Mouse (Mus musculus) midbrain, embryonic 12.5 days (tissue): Measurements from ENCODE around the gene Olfr1357. TPM values are rescaled to one million over a fixed set of nuclear protein-coding genes. Genes with fewer than 3 reads are reported as not detected.

Source experiments
- ATAC-seq: fragments of 200-750 bp; cut with Nextera tagmentation; 2 replicates; pipeline ENCODE4 v1.8.0; 2017; ENCODE audit warnings: low read depth, moderate TSS enrichment, moderate library complexity; ENCODE audit not compliant: low FRiP score
- H3K27ac ChIP-seq: fragments of 300-500 bp; sonication (generic); replicated peaks from 2 replicates; pipeline ENCODE4 v1.5.1; 2016; ENCODE audit warnings: mild to moderate bottlenecking
- H3K27me3 ChIP-seq: fragments of 300-500 bp; sonication (generic); 2 replicates; pipeline ENCODE4 v1.6.1; 2016; ENCODE audit warnings: mild to moderate bottlenecking
- H3K36me3 ChIP-seq: fragments of 300-500 bp; sonication (generic); 2 replicates; pipeline ENCODE4 v1.6.1; 2016
- H3K4me1 ChIP-seq: fragments of 300-500 bp; sonication (generic); 2 replicates; pipeline ENCODE4 v1.6.1; 2016
- H3K4me2 ChIP-seq: fragments of 300-500 bp; sonication (generic); replicated peaks from 2 replicates; pipeline ENCODE4 v1.6.1; 2016; ENCODE audit warnings: mild to moderate bottlenecking, moderate library complexity
- H3K4me3 ChIP-seq: fragments of 300-500 bp; sonication (generic); 2 replicates; pipeline ENCODE4 v1.5.1; 2016; ENCODE audit warnings: mild to moderate bottlenecking
- H3K9ac ChIP-seq: fragments of 300-500 bp; sonication (generic); replicated peaks from 2 replicates; pipeline ENCODE4 v1.6.1; 2016; ENCODE audit warnings: mild to moderate bottlenecking, moderate library complexity
- H3K9me3 ChIP-seq: fragments of 300-500 bp; sonication (generic); 2 replicates; pipeline ENCODE4 v1.6.1; 2016; ENCODE audit warnings: mild to moderate bottlenecking
- WGBS: fragments of 180-500 bp; shearing (Covaris S2); methylation state at CpG from one replicate; pipeline ENCODE4 v1.1.7; 2016; 5-methylcytosine and 5-hydroxymethylcytosine counted together
- polyA plus RNA-seq: library from polyadenylated mRNA; unstranded; fragments of >200 nt; fragmentation: Nextera tagmentation; extraction: Ambion mirVana; gene quantifications from 2 replicates; pipeline ENCODE4 v1.2.1, GENCODE M21; 2016

Gene Olfr1357
- polyA plus RNA-seq, 1 experiment from 2014 or later: not detected

- no peak for ATAC-seq
- H3K4me2 ChIP-seq: no peak overlapping the region
- WGBS: 90% methylated on average over 4 of the region's 4 CpGs
- H3K4me3 ChIP-seq: no peak overlapping the region
- no peak overlapping the region for H3K9ac ChIP-seq
- H3K36me3 ChIP-seq: no peaks in the 10 kb centered on the region
- no peaks in the 10 kb centered on the region for H3K9me3 ChIP-seq
- no peaks in the 10 kb centered on the region; the same call in 1 of the 2 replicates for H3K27me3 ChIP-seq
- H3K4me1 ChIP-seq: 0 out of 2 replicates have a peak, but pooled peaks cover 10% of the 10 kb centered on the region
- H3K27ac ChIP-seq: no peak overlapping the region
These were observed 25.0 kb downstream of the Olfr1357 start for GRCm38 (mm10) chr10:78592856-78593379.

GRCm38 (mm10) chr10:78591406-78592328, 26.2 kb downstream of the Olfr1357 start, which contains the start of gene Syde1:
TSS of gene Syde1 (minus strand) at chr10:78591964.
- Histone ChIP-seq H3K4me3 (peak within 1 kb of the TSS; percentile 60), H3K9me3 (no peaks in the 10 kb centered on the region), H3K9ac (peak within 1 kb of the TSS; percentile 68), H3K4me2 (peak within 1 kb of the TSS; percentile 84), H3K27me3 (no peaks in the 10 kb centered on the region; the same call in 1 of the 2 replicates), H3K36me3 (peaks cover 10% of the 10 kb centered on the region), H3K4me1 (0 out of 2 replicates have a peak, but pooled peaks cover 10% of the 10 kb centered on the region), H3K27ac (peak within 1 kb of the TSS; percentile 15; the same call in 1 of the 2 replicates)
- 5% methylated on average over 42 of the region's 54 CpGs for WGBS
- ATAC-seq: peak; percentile 75

GRCm38 (mm10) chr10:78590744-78591143, 27.1 kb downstream of the Olfr1357 start:
- Histone ChIP-seq H3K36me3 (peaks cover 15% of the 10 kb centered on the region), H3K9me3 (no peaks in the 10 kb centered on the region), H3K27me3 (no peaks in the 10 kb centered on the region; the same call in 1 of the 2 replicates), H3K9ac (peak overlapping the region; percentile 68; the same call in 1 of the 2 replicates), H3K4me1 (0 out of 2 replicates have a peak, but pooled peaks cover 10% of the 10 kb centered on the region), H3K4me3 (peak overlapping the region; percentile 60), H3K27ac (no peak overlapping the region; the same call in 1 of the 2 replicates), H3K4me2 (peak overlapping the region; percentile 84)
- 54% methylated on average over 9 of the region's 9 CpGs for WGBS
- ATAC-seq: 0 out of 2 replicates have a peak, but pooled peaks have one; percentile 10

GRCm38 (mm10) chr10:78589901-78590300, 28.0 kb downstream of the Olfr1357 start:
- ATAC-seq: no peak
- no peak overlapping the region for H3K27ac ChIP-seq

GRCm38 (mm10) chr10:78589291-78589690, 28.6 kb downstream of the Olfr1357 start:
- WGBS: 94% methylated on average over 18 of the region's 18 CpGs
- no peak overlapping the region for H3K27ac ChIP-seq
- ATAC-seq: no peak
- no peak overlapping the region for H3K4me2 ChIP-seq
- no peak overlapping the region for H3K4me3 ChIP-seq
- H3K4me1 ChIP-seq: 0 out of 2 replicates have a peak, but pooled peaks cover 10% of the 10 kb centered on the region
- H3K9me3 ChIP-seq: no peaks in the 10 kb centered on the region
- H3K9ac ChIP-seq: no peak overlapping the region
- H3K27me3 ChIP-seq: no peaks in the 10 kb centered on the region; the same call in 1 of the 2 replicates
- peaks cover 26% of the 10 kb centered on the region for H3K36me3 ChIP-seq

More at GRCm38 (mm10) chr10:78589901-78590300, 28.0 kb downstream of the Olfr1357 start:
- no peak overlapping the region for H3K4me2 ChIP-seq
- no peaks in the 10 kb centered on the region for H3K9me3 ChIP-seq
- no peak overlapping the region for H3K4me3 ChIP-seq
- 0 out of 2 replicates have a peak, but pooled peaks cover 10% of the 10 kb centered on the region for H3K4me1 ChIP-seq
- no peaks in the 10 kb centered on the region; the same call in 1 of the 2 replicates for H3K27me3 ChIP-seq
- WGBS: 88% methylated on average over 8 of the region's 8 CpGs
- H3K9ac ChIP-seq: no peak overlapping the region
- peaks cover 22% of the 10 kb centered on the region for H3K36me3 ChIP-seq

GRCm38 (mm10) chr10:78586026-78586425, 31.8 kb downstream of the Olfr1357 start:
- H3K9ac ChIP-seq: no peak overlapping the region
- no peak overlapping the region for H3K4me3 ChIP-seq
- H3K4me2 ChIP-seq: no peak overlapping the region
- H3K9me3 ChIP-seq: no peaks in the 10 kb centered on the region
- no peak for ATAC-seq
- H3K4me1 ChIP-seq: no peaks in the 10 kb centered on the region
- peaks cover 47% of the 10 kb centered on the region for H3K36me3 ChIP-seq
- H3K27me3 ChIP-seq: no peaks in the 10 kb centered on the region
- H3K27ac ChIP-seq: no peak overlapping the region
- WGBS: 96% methylated on average over 13 of the region's 13 CpGs

GRCm38 (mm10) chr10:78585606-78586005, 32.3 kb downstream of the Olfr1357 start:
- Histone ChIP-seq H3K27me3 (no peaks in the 10 kb centered on the region), H3K4me2 (no peak overlapping the region), H3K4me1 (no peaks in the 10 kb centered on the region), H3K4me3 (no peak overlapping the region), H3K9ac (no peak overlapping the region), H3K27ac (no peak overlapping the region), H3K36me3 (peaks cover 52% of the 10 kb centered on the region), H3K9me3 (no peaks in the 10 kb centered on the region)
- no peak for ATAC-seq
- 92% methylated on average over 22 of the region's 22 CpGs for WGBS

DNA sequence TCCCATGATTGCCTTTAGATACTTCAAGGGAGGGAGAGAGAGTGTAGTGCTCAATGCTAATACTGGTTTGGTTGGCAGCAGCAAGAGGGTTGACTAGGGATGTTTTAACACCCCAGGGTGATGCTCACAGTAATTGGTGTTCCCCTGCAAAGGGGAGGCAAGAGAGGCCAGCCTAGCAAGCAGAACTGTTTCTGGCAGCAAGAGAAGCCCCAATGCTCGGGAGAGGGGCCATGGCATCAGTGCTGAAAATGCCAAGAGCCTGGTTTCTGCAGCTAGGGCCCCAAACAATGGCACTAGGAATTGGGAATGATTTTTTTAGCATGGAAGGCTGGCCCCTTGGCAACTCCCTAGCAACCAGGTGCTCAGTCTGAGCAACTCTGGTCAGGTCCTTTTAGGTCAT, 32.9 kb downstream of the Olfr1357 start:
- Histone ChIP-seq H3K9ac (no peak overlapping the region), H3K4me1 (no peaks in the 10 kb centered on the region), H3K36me3 (peaks cover 57% of the 10 kb centered on the region), H3K4me2 (no peak overlapping the region), H3K4me3 (no peak overlapping the region), H3K27ac (no peak overlapping the region), H3K9me3 (no peaks in the 10 kb centered on the region), H3K27me3 (no peaks in the 10 kb centered on the region)
- ATAC-seq: no peak
- 65% methylated on average over 1 of the region's 1 CpGs for WGBS

- Histone ChIP-seq H3K4me2 (no peak overlapping the region), H3K9me3 (no peaks in the 10 kb centered on the region), H3K4me3 (no peak overlapping the region), H3K27me3 (no peaks in the 10 kb centered on the region), H3K36me3 (peaks cover 67% of the 10 kb centered on the region), H3K27ac (no peak overlapping the region), H3K9ac (no peak overlapping the region), H3K4me1 (no peaks in the 10 kb centered on the region)
- WGBS: 83% methylated on average over 3 of the region's 3 CpGs
- no peak for ATAC-seq
These were observed 33.9 kb downstream of the Olfr1357 start for GRCm38 (mm10) chr10:78583939-78584338.

- no peaks in the 10 kb centered on the region for H3K4me1 ChIP-seq
- 81% methylated on average over 9 of the region's 9 CpGs for WGBS
- H3K27ac ChIP-seq: no peak overlapping the region
- no peak overlapping the region for H3K9ac ChIP-seq
- peaks cover 73% of the 10 kb centered on the region for H3K36me3 ChIP-seq
- H3K27me3 ChIP-seq: no peaks in the 10 kb centered on the region
- no peak overlapping the region for H3K4me3 ChIP-seq
- ATAC-seq: no peak
- no peak overlapping the region for H3K4me2 ChIP-seq
- no peaks in the 10 kb centered on the region for H3K9me3 ChIP-seq
These were observed 34.5 kb downstream of the Olfr1357 start for GRCm38 (mm10) chr10:78583347-78583746.

DNA sequence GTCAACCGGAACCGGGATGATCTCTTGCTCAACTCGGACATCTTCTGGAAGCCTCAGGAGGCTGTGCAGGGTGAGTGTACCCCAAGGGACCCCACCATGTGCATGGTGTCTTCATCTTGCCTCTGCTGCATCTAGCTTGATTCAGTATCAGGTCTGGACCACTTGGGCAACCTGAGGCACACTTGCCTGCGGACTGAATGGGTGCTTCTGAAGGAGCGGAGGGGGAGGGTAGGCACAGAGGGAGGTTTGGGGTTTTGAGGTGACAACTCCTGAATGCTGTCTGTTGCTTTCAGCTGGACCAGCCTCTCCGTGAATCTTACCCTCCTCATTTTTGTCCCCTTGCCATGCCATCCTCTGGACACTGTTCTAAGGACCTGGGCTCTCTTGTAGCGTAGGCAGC, 36.8 kb downstream of the Olfr1357 start:
- ATAC-seq: no peak
- H3K4me1 ChIP-seq: no peaks in the 10 kb centered on the region

DNA sequence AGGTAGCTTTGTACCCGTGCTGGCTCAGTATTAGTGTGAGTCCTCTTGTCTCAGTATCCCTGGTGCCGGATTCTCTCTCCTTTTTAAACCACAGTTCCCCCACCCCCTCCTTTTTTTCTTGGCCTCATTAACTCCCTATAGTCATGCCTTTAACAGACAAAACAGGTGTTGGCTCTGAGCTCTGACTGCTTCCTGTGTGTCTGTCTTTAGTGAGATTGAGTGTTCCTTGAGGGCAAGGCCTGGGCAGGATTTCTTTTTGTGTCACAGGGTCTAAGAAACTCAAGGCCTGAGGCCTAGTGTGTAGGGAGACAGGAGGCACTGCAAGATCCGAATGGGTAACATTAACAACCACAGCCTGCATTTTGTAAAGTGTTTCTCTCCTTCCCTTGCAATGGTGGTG, 39.7 kb downstream of the Olfr1357 start:
- Histone ChIP-seq H3K9ac (no peak overlapping the region), H3K4me1 (peaks cover 7% of the 10 kb centered on the region; the same call in 1 of the 2 replicates), H3K9me3 (no peaks in the 10 kb centered on the region), H3K4me3 (no peak overlapping the region), H3K27me3 (no peaks in the 10 kb centered on the region), H3K4me2 (no peak overlapping the region), H3K27ac (no peak overlapping the region), H3K36me3 (peaks cover 44% of the 10 kb centered on the region; the same call in 1 of the 2 replicates)
- ATAC-seq: no peak
- 71% methylated on average over 3 of the region's 3 CpGs for WGBS

More for the DNA sequence above, 36.8 kb downstream of the Olfr1357 start:
- H3K27me3 ChIP-seq: no peaks in the 10 kb centered on the region
- WGBS: 90% methylated on average over 7 of the region's 7 CpGs
- H3K9me3 ChIP-seq: no peaks in the 10 kb centered on the region
- no peak overlapping the region for H3K9ac ChIP-seq
- no peak overlapping the region for H3K4me2 ChIP-seq
- no peak overlapping the region for H3K4me3 ChIP-seq
- H3K36me3 ChIP-seq: peaks cover 70% of the 10 kb centered on the region
- H3K27ac ChIP-seq: no peak overlapping the region
